Mouse (Mus musculus): ENCODE measurements at regions not wholly inside any gene's neighbourhood (a gene's known extent, or its start where the extent isn't known, plus 50 kb on each side); places are given as distances from the start of the nearest gene placed in this dataset.

GRCm38 (mm10) chr8:26808111-26808651 lies 168.9 kb upstream of the Zfp703 start:
- no peak for TF ChIP-seq CTCF (IDR thresholded peaks at IDR 0.05; ENCODE audit: borderline replicate concordance, insufficient read depth, low read depth, low read length)
- 27% methylated on average over 11 of the region's 11 CpGs for WGBS
- Histone ChIP-seq H3K4me3 (replicated peaks; ENCODE audit: insufficient read depth, low read depth, low read length) (no peak overlapping the region), H3K27me3 (ENCODE audit: control insufficient read depth, insufficient read depth, low read length) (no peaks in the 10 kb centered on the region), H3K27ac (ENCODE audit: insufficient read depth, low read length) (no peak overlapping the region), H3K4me1 (ENCODE audit: control insufficient read depth, insufficient read depth, low read length) (peaks cover 9% of the 10 kb centered on the region)
- DNase-seq, result peak; percentile 28 to 31

DNA sequence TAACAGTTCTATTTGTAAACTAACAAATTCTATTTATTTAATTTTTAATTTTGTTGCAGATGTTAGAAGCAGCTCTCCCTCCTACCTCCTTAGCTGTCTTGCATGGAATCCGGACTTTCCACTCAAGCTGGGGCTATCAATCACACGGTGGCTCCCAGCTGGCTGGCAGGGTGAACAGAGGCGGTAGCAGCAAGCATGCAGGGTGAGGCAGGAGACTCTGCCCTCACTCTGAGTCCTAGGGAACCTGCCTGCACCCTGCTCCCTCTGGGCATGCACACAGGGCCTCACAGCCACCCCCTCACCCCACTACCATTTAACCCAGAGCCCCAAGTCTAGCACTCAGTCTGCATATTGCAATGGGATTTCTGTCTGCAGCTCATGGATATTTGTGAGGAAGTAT lies 168.4 kb upstream of the Zfp703 start:
- 66% methylated on average over 3 of the region's 3 CpGs for WGBS
- no peak overlapping the region for H3K27ac ChIP-seq (ENCODE audit: insufficient read depth, low read length)
- peaks cover 9% of the 10 kb centered on the region for H3K4me1 ChIP-seq (ENCODE audit: control insufficient read depth, insufficient read depth, low read length)
- no peak for TF ChIP-seq POLR2A (IDR thresholded peaks at IDR 0.05; ENCODE audit: borderline replicate concordance, insufficient read depth, low read length)
- no peak for TF ChIP-seq CTCF (IDR thresholded peaks at IDR 0.05; ENCODE audit: borderline replicate concordance, insufficient read depth, low read depth, low read length)
- H3K27me3 ChIP-seq (ENCODE audit: control insufficient read depth, insufficient read depth, low read length), result no peaks in the 10 kb centered on the region
- no peak overlapping the region for H3K4me3 ChIP-seq (replicated peaks; ENCODE audit: insufficient read depth, low read depth, low read length)
- DNase-seq, result no peak

DNA sequence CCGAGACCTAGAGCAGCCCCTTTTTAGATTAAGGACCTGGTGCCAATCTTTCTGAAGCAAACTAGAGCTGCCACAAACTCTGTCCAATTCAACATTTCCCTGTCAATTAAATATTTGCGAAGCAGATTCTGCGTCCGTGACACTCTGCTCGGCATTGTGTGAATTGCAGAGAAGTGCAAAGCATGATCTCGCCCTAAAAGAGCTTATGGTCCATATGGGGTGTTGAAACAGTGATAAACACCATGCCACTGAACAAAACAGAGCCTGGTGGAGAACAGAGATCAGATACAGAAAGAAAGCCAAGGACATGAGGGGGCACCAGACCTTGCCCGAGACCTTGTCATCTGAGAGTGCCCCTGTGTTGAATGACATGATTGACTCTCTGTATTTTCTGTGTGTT lies 167.2 kb upstream of the Zfp703 start:
- 97% methylated on average over 7 of the region's 7 CpGs for WGBS
- DNase-seq, result no peak
- Histone ChIP-seq H3K4me1 (ENCODE audit: control insufficient read depth, insufficient read depth, low read length) (no peaks in the 10 kb centered on the region; the same call in 1 of the 2 replicates), H3K27ac (ENCODE audit: insufficient read depth, low read length) (no peak overlapping the region), H3K27me3 (ENCODE audit: control insufficient read depth, insufficient read depth, low read length) (no peaks in the 10 kb centered on the region), H3K4me3 (replicated peaks; ENCODE audit: insufficient read depth, low read depth, low read length) (no peak overlapping the region)
- no peak for TF ChIP-seq CTCF (IDR thresholded peaks at IDR 0.05; ENCODE audit: borderline replicate concordance, insufficient read depth, low read depth, low read length)
- no peak for TF ChIP-seq POLR2A (IDR thresholded peaks at IDR 0.05; ENCODE audit: borderline replicate concordance, insufficient read depth, low read length)

DNA sequence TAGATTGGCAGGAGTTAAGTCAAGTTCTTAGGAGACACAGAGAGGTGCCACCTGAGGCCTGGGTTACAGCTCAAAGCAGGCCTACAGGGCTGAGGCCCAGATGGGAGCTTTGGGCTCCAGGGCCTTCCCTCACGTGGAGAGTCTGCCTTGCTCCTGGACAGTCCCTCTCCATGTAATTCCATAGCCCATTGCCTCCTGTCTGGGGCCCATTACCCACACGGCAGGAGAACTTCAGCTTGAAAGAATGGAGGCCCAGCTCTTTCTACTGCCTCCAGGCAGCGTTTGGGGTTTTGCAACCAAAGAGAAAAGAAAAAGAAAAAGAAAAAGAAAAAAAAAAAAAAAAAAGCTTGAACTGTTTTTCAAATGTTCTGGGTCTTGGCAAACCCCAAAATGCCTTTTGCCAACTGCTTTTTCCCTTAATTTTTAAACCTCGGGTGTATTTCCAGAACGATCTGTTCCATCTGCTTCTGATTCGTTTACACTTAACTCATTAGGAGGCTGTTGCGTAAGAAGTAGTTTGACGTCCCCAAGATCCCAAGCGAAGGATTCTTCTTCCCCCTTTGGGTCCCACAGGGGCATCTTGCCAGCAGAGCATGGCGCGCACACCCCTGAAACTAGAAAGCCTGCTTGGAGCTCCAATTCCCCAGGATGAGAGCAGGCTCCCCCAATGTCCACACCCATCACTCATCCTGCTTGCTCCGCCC lies 165.4 kb upstream of the Zfp703 start:
- no peak overlapping the region for H3K4me3 ChIP-seq (replicated peaks; ENCODE audit: insufficient read depth, low read depth, low read length)
- WGBS, result 78% methylated on average over 12 of the region's 12 CpGs
- H3K4me1 ChIP-seq (ENCODE audit: control insufficient read depth, insufficient read depth, low read length), result no peaks in the 10 kb centered on the region; the same call in 1 of the 2 replicates
- H3K27me3 ChIP-seq (ENCODE audit: control insufficient read depth, insufficient read depth, low read length), result no peaks in the 10 kb centered on the region
- H3K27ac ChIP-seq (ENCODE audit: insufficient read depth, low read length), result no peak overlapping the region
- no peak for DNase-seq
- TF ChIP-seq POLR2A (IDR thresholded peaks at IDR 0.05; ENCODE audit: borderline replicate concordance, insufficient read depth, low read length), result no peak
- TF ChIP-seq CTCF (IDR thresholded peaks at IDR 0.05; ENCODE audit: borderline replicate concordance, insufficient read depth, low read depth, low read length), result no peak

DNA sequence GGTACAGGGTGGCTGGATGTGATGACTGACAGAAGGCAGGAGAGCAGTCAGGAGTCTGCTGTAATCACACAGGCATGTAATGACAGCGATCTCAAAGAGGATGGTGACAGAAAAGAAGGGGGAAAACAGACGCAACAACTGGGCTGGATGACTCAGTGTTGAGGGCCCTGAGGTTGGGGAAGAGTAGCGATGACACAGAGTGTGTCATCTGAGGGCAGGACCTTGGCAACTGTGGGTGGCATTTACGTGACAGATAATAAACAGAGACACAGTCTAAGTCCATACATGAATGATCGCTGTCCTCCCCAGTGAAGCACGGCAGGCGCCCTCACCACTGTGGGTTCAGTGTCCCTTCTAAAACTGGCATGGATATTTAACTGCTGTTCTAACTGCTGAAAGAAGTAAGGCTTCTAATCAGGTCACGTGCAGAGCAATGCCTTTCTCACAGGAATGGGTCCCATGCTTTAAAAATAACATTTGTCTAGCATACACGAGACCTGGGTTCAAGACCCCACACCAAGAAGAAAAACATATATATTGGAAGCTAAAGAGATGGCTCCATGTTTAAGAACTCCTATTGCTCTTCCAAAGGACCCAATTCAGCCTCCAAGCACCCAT lies 163.8 kb upstream of the Zfp703 start:
- no peak overlapping the region for H3K4me3 ChIP-seq (replicated peaks; ENCODE audit: insufficient read depth, low read depth, low read length)
- H3K27ac ChIP-seq (ENCODE audit: insufficient read depth, low read length), result no peak overlapping the region
- TF ChIP-seq CTCF (IDR thresholded peaks at IDR 0.05; ENCODE audit: borderline replicate concordance, insufficient read depth, low read depth, low read length) (no peak), POLR2A (IDR thresholded peaks at IDR 0.05; ENCODE audit: borderline replicate concordance, insufficient read depth, low read length) (no peak)
- H3K27me3 ChIP-seq (ENCODE audit: control insufficient read depth, insufficient read depth, low read length), result no peaks in the 10 kb centered on the region
- 90% methylated on average over 9 of the region's 9 CpGs for WGBS
- DNase-seq, result no peak
- no peaks in the 10 kb centered on the region; the same call in 1 of the 2 replicates for H3K4me1 ChIP-seq (ENCODE audit: control insufficient read depth, insufficient read depth, low read length)

DNA sequence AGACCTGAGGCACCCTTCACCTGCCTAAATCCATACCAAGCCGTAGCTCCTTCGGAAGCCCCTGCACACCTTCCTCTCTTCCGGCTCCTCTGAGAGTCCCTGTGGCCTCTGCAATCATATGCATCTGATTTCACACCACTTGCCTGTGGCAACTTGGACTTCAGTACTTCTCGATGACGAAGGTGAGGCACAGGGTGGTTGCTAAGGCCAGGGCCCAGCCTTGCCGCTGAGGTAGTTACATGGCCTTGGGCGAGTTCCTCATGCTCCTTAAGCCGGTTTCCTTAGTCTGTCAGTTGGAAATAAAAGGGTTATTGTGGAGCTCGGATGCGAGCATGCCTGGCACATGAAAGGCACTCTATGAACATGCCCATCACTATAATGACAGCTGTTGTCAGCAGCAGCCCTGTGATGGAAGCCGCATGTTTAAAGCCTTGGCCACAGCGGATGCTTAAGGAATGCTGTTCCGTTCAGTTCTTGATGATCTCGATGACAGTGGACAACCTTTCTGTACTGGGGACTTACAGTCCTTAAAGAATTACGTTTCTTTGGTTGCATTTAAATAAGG lies 162.0 kb upstream of the Zfp703 start:
- no peak for DNase-seq
- Histone ChIP-seq H3K27ac (ENCODE audit: insufficient read depth, low read length) (no peak overlapping the region), H3K4me1 (ENCODE audit: control insufficient read depth, insufficient read depth, low read length) (no peaks in the 10 kb centered on the region), H3K4me3 (replicated peaks; ENCODE audit: insufficient read depth, low read depth, low read length) (no peak overlapping the region), H3K27me3 (ENCODE audit: control insufficient read depth, insufficient read depth, low read length) (no peaks in the 10 kb centered on the region)
- TF ChIP-seq POLR2A (IDR thresholded peaks at IDR 0.05; ENCODE audit: borderline replicate concordance, insufficient read depth, low read length) (no peak), CTCF (IDR thresholded peaks at IDR 0.05; ENCODE audit: borderline replicate concordance, insufficient read depth, low read depth, low read length) (no peak)
- WGBS, result 70% methylated on average over 15 of the region's 15 CpGs

GRCm38 (mm10) chr8:26816977-26817376 lies 160.1 kb upstream of the Zfp703 start:
- H3K4me1 ChIP-seq (ENCODE audit: control insufficient read depth, insufficient read depth, low read length), result no peaks in the 10 kb centered on the region
- TF ChIP-seq CTCF (IDR thresholded peaks at IDR 0.05; ENCODE audit: borderline replicate concordance, insufficient read depth, low read depth, low read length) (no peak), POLR2A (IDR thresholded peaks at IDR 0.05; ENCODE audit: borderline replicate concordance, insufficient read depth, low read length) (no peak)
- 51% methylated on average over 7 of the region's 7 CpGs for WGBS
- no peak overlapping the region for H3K4me3 ChIP-seq (replicated peaks; ENCODE audit: insufficient read depth, low read depth, low read length)
- no peak for DNase-seq
- no peaks in the 10 kb centered on the region for H3K27me3 ChIP-seq (ENCODE audit: control insufficient read depth, insufficient read depth, low read length)
- no peak overlapping the region for H3K27ac ChIP-seq (ENCODE audit: insufficient read depth, low read length)

Data from cerebellum, adult 2 months (tissue).